Mouse (Mus musculus) spleen, postnatal 4 days (tissue): Measurements from ENCODE around the gene Slc48a1.

Experiments used
- DNase-seq, 2 experiments: peaks; one replicate each; pipeline ENCODE4 v3.0.0; 2022; ENCODE audit warnings: low spot score in 2 of 2

The Slc48a1 gene

GRCm38 (mm10) chr15:97801811-97802210, 23.5 kb downstream of the Slc48a1 start:
- DNase-seq: no peak

GRCm38 (mm10) chr15:97802575-97802974, 24.3 kb downstream of the Slc48a1 start:
- DNase-seq: no peak

- no peak for DNase-seq
Measured at GRCm38 (mm10) chr15:97807867-97808266, 29.5 kb downstream of the Slc48a1 start.

- no peak for DNase-seq
Measured at GRCm38 (mm10) chr15:97808532-97808931, 30.2 kb downstream of the Slc48a1 start.

- DNase-seq: no peak
Measured at GRCm38 (mm10) chr15:97809206-97809605, 30.9 kb downstream of the Slc48a1 start.

GRCm38 (mm10) chr15:97809942-97810341, 31.6 kb downstream of the Slc48a1 start:
- DNase-seq: no peak

GRCm38 (mm10) chr15:97810399-97810798, 32.1 kb downstream of the Slc48a1 start:
- no peak for DNase-seq

GRCm38 (mm10) chr15:97811307-97811706, 33.0 kb downstream of the Slc48a1 start:
- no peak for DNase-seq

GRCm38 (mm10) chr15:97812126-97812525, 33.8 kb downstream of the Slc48a1 start:
- DNase-seq: no peak

- DNase-seq: no peak
Measured at GRCm38 (mm10) chr15:97812875-97813274, 34.6 kb downstream of the Slc48a1 start.

- no peak for DNase-seq
Measured at GRCm38 (mm10) chr15:97813452-97814204, 35.3 kb downstream of the Slc48a1 start.

- DNase-seq: no peak
Measured at GRCm38 (mm10) chr15:97814703-97815102, 36.4 kb downstream of the Slc48a1 start.

- DNase-seq: no peak
Measured at GRCm38 (mm10) chr15:97815254-97815653, 36.9 kb downstream of the Slc48a1 start.

- DNase-seq: no peak
Measured at GRCm38 (mm10) chr15:97816199-97816994, 38.1 kb downstream of the Slc48a1 start.

GRCm38 (mm10) chr15:97819937-97820336, 41.6 kb downstream of the Slc48a1 start:
- no peak for DNase-seq

GRCm38 (mm10) chr15:97821321-97821982, 43.1 kb downstream of the Slc48a1 start:
- peak in 1 of 2 experiments; percentile 64 for DNase-seq

GRCm38 (mm10) chr15:97821983-97822363, 43.7 kb downstream of the Slc48a1 start:
- peak; percentile 64 to 79 for DNase-seq

- DNase-seq: no peak
Measured at GRCm38 (mm10) chr15:97822545-97823228, 44.4 kb downstream of the Slc48a1 start.

GRCm38 (mm10) chr15:97823479-97823878, 45.2 kb downstream of the Slc48a1 start:
- DNase-seq: no peak

- peak in 1 of 2 experiments; percentile 65 for DNase-seq
Measured at GRCm38 (mm10) chr15:97824042-97824441, 45.7 kb downstream of the Slc48a1 start.

- peak; percentile 87 to 92 for DNase-seq
Measured at GRCm38 (mm10) chr15:97825071-97825940, 47.0 kb downstream of the Slc48a1 start.
